In the genomic region with DNA sequence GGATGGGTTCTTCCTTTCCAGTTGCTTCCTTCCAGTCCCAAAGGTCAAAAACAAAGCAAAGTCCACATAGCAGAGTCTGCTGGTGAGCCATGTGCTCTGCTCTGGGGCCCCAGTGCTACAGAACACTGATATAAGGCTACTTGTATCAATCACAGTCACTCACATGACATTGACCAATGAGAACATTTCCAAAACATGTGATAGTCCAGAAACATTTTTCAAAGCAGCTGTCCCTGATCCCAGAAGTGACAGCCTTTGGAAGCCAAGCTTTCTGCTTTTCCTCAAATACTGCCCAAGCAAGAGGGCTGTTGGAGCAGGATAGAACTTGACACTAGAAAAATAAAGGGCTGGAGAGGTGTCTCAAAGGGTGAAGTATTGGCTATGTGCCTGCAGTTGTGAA, we compare ENCODE assay signal across 13 mouse cellular contexts.
A peak's percentile ranks its signal among the peaks of the same experiment; 100 is the strongest.
DNase-seq lines count a peak whose midpoint lies in the region; ATAC-seq and TF ChIP-seq lines count a peak whose summit lies in the region.
"Had no signal": no experiment of that assay in that cellular context is flagged by ENCODE, and none has a peak within 500 bp of the region (broad histone marks: within the 10 kb centered on the region; RNA-seq: fewer than 3 reads in every experiment).

No protein-coding gene starts in this region.

- no peak overlapping the region for H3K4me3 ChIP-seq in kidney, embryonic 16.5 days (ENCODE audit: low read length)
- H3K4me3 ChIP-seq in hindbrain, embryonic 14.5 days (replicated peaks; ENCODE audit: low read length) = no peak overlapping the region
- no peak overlapping the region for H3K4me3 ChIP-seq in gastrocnemius, adult 2 months
- H3K4me3 ChIP-seq: embryonic facial prominence, embryonic 15.5 days; myocyte had no signal

- peak; percentile 55 for DNase-seq in kidney, adult 18-20 months
- peak; percentile 70 for DNase-seq in adrenal gland, postnatal 14 days
- peak; percentile 58 to 71 for DNase-seq in heart, postnatal 14 days
- DNase-seq in lung, postnatal 10 days = peak; percentile 77
- DNase-seq in hindbrain, embryonic 14.5 days (ENCODE audit: low spot score) = no peak
- DNase-seq in B cell, adult 2 months = no peak
- no peak for DNase-seq in gastrocnemius, adult 2 months
- DNase-seq: cerebellum, adult 18-20 months had no signal

- no peak for ATAC-seq in kidney, embryonic 16.5 days (ENCODE audit: low FRiP score, low TSS enrichment)
- ATAC-seq in hindbrain, embryonic 14.5 days (ENCODE audit: low FRiP score) = no peak

- no peak overlapping the region for H3K4me2 ChIP-seq in kidney, embryonic 16.5 days (replicated peaks; ENCODE audit: low read depth, low read length)
- no peak overlapping the region for H3K4me2 ChIP-seq in hindbrain, embryonic 14.5 days (replicated peaks)
- H3K4me2 ChIP-seq: embryonic facial prominence, embryonic 15.5 days had no signal

- H3K9me3 ChIP-seq in kidney, embryonic 16.5 days (ENCODE audit: low read length) = no peaks in the 10 kb centered on the region
- H3K9me3 ChIP-seq in hindbrain, embryonic 14.5 days (ENCODE audit: control insufficient read depth, low read length) = no peaks in the 10 kb centered on the region
- H3K9me3 ChIP-seq: embryonic facial prominence, embryonic 15.5 days had no signal

- intact Hi-C loops in heart, postnatal 14 days (cut with DNase I) = no loop called here
- intact Hi-C loops in gastrocnemius, adult 2 months (cut with DNase I) = no loop called here

- no peak for TF ChIP-seq CTCF in gastrocnemius, adult 2 months (IDR thresholded peaks at IDR 0.05)

- H3K27me3 ChIP-seq in kidney, embryonic 16.5 days (ENCODE audit: insufficient read depth, low read length) = no peaks in the 10 kb centered on the region
- no peaks in the 10 kb centered on the region for H3K27me3 ChIP-seq in hindbrain, embryonic 14.5 days (ENCODE audit: control insufficient read depth, insufficient read depth, low read length)
- H3K27me3 ChIP-seq: CH12.LX; embryonic facial prominence, embryonic 15.5 days had no signal

- H3K4me1 ChIP-seq in kidney, embryonic 16.5 days (ENCODE audit: insufficient read depth, low read length) = no peaks in the 10 kb centered on the region
- no peaks in the 10 kb centered on the region for H3K4me1 ChIP-seq in hindbrain, embryonic 14.5 days (replicated peaks; ENCODE audit: control insufficient read depth, insufficient read depth, low read length)
- H3K4me1 ChIP-seq: embryonic facial prominence, embryonic 15.5 days had no signal

- no peaks in the 10 kb centered on the region for H3K36me3 ChIP-seq in kidney, embryonic 16.5 days (ENCODE audit: insufficient read depth, low read length)
- no peaks in the 10 kb centered on the region for H3K36me3 ChIP-seq in hindbrain, embryonic 14.5 days (replicated peaks; ENCODE audit: control insufficient read depth, insufficient read depth)
- H3K36me3 ChIP-seq: embryonic facial prominence, embryonic 15.5 days had no signal

- H3K27ac ChIP-seq in kidney, embryonic 16.5 days (ENCODE audit: low read length) = no peak overlapping the region
- no peak overlapping the region for H3K27ac ChIP-seq in hindbrain, embryonic 14.5 days
- no peak overlapping the region for H3K27ac ChIP-seq in gastrocnemius, adult 2 months
- H3K27ac ChIP-seq: embryonic facial prominence, embryonic 15.5 days; macrophage had no signal

- H3K9ac ChIP-seq in kidney, embryonic 16.5 days (replicated peaks; ENCODE audit: low read length) = no peak overlapping the region
- no peak overlapping the region for H3K9ac ChIP-seq in hindbrain, embryonic 14.5 days
- H3K9ac ChIP-seq: embryonic facial prominence, embryonic 15.5 days had no signal

Comparison
In these comparisons a context has a peak if more than half of its experiments do, and no peak if none do; other contexts are left out.
1. DNase-seq: peak in kidney, adult 18-20 months (single experiment), adrenal gland, postnatal 14 days (single experiment), heart, postnatal 14 days (2 of 2) and lung, postnatal 10 days (single experiment); none in hindbrain, embryonic 14.5 days (single experiment), B cell, adult 2 months (0 of 2) and gastrocnemius, adult 2 months (single experiment).